Mouse (Mus musculus): ENCODE data around the gene Cps1.
A peak's percentile ranks its signal among the peaks of the same experiment; 100 is the strongest.

Cps1 gene

DNA sequence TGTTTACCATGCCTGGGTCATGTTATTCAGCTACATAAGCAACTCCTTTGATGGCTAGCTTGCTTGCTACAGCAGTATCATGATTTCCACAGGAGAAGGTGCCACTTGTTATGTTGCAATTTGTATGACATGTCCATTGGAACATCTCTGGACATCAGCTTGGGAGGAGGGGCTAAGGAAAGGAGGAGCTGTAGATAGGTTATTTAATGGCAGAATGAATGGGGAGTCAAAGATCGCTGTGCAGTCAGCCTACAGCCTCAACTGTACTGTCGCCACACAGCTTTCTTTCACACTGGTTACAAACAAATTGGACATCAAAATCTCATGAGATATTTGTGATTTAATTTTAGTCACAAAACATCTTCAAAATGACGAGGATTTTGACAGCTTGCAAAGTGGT lies at the start of gene Cps1:
TSS of gene Cps1 (plus strand) at position 230 of the 400 bp plus-strand sequence.
- DNase-seq (ENCODE audit: low read depth, low spot score) = no peak

DNA sequence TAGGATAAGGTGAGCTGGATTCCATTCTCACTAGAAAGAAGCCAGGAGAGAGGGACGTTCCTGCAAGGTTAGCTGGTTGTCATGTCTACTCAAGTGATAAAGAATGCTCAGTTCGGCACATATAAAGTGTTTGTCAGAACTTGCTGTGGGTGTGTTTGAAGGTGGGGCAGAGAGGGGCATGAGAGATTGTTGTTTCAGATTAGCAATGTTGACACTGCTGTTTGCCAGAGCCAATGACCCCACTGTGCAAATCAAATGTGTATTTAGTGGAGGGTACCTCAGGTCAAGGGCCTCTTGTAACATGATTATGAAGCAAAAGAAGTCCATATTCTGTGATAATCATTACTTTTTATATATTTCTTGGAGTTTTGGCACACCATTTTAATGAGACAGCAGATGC lies 45.1 kb upstream of the Cps1 start:
- DNase-seq (ENCODE audit: low read depth, low spot score) = no peak

DNA sequence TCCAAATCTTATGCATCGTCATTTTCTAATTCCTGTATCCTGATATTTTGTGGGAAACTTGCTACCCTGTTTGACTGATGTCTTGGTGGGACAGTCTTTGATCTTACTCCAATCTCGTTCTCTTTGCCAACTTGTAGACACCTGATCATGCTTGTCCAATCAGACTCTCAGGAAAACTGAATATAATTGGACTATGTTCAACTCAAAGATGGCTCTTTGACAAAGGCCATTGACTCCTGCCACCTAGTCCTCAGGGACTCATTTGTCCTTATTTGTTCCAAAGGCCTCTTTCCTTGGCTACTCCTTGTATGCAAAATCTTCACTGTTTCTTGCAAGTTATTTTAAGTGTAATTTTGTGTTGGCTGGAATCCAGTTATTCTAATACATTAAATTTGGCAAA lies 44.2 kb upstream of the Cps1 start:
- no peak for DNase-seq (ENCODE audit: low read depth, low spot score)

DNA sequence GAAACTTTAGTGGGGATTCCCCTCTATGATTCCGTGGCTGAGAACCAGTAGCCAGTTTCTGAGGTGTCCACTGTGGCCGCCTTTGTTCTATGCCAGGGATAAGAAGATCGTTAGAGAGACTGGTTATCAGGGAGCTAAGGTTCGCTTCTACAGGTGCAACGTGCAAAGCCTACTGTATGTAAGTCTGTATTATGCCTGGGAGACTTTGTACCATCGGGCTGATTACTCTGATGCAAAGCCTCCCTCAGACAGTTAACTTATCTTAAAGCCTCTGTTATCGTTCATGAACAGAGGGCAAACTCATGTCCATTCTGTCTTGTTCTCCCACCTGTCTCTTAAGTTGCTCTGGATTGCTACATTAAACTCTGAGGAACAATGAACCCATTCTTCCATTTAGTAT lies 43.7 kb upstream of the Cps1 start:
- no peak for DNase-seq (ENCODE audit: low read depth, low spot score)

DNA sequence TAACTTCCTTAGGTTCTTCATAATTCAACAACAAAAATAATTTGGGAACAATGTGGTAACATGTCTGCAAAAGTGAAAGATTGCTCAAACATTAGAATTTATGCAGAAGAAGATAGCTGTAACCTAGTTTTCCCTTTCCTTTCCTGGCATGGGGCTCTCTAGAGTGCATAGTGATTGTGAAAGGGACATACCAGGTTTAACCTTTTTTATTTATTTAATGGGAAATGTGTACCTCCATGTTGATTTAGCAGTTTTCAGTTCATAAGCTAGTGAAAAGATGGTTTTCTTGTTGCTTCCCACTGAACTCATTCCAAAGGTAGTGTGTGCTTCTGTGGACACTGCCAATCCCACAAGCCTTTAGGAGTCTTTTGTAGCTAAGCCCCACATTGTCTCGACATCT lies 30.4 kb upstream of the Cps1 start:
- no peak for DNase-seq (ENCODE audit: low read depth, low spot score)

DNA sequence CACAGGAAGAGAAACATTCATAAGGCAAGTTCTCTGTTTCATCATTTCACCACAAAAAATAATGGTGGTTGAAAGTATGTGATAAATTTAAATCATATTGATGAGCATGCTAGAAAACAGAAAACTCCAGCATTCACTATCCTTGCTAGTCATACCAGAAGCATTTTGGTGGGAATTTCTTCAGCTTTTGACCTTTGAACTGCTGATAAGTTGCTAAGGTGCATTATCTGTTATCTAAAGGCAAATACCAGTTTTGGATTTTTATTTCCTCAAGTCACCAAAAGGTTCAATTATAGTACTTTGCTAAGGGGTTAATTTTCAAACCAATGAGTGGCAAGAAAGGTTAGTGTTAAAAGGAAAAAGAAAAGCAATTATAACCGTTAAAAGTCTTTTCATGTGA lies 23.6 kb upstream of the Cps1 start:
- no peak for DNase-seq (ENCODE audit: low read depth, low spot score)

DNA sequence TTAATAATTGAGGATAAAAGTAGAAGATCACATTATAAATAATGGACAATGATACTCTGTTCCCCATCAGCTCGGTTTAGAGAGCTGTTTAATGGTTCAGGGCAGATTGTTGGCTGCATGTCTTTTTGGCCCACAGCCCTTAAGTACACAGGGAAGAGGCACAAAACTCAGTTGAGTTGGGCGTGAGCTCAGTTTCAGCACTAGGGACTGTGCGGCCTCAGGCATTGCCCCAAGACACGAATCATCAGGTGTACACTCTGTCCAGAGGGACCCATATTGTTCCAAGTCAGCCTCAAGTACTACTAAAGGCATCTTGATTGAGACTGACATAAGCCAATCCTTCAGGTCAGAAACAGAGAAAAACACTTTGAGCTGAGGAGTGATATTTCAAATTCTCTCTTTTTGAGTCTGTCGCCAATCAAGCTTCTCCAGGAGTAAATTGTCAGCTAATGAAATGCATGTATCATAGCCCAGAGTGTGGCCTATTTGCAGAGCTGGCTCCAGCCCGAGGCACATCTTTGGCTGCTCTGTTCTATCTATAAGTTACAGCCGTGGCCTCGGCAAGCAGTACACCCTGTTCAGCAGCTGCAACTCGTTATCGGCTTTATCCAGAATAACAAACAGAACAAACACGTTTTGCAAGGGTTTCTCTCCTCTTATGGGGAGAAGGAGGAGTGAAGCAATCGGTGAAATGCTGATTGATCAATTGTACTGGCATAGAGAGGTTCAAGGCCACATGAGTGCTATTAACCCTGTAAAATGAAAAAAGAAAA lies 19.2 kb upstream of the Cps1 start:
- DNase-seq (ENCODE audit: low read depth, low spot score) = no peak

DNA sequence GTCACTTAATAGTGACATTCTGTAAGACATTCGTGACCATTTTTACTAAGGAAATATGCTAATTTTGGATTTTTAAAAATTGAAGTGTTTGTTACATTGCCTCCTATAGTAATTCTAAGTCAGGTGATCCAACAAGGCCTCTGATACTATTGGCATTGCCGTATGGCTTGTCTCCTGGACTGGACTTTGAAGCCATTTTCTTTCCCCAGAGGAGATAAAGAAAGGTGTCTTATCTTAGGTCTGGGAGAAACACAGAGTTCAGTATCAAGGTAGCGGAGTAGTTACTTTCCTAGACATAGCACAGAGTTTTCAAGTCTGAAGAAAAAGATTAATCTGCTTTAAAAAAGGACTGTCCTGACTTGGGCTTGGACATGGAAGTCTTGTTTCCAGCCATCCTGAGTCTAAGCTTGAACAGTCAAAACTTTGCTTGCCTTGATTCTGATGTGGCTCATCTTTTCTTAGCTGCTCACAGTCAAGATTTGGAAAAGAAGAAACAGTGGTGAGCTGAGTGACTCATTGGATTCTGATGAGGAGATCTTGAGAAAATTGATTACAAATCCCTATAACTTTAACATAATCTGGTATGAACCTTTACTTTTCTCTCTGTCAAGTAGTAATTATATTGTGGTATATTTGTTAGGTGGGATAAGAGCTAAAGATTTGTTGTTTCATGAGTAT lies 11.1 kb upstream of the Cps1 start:
- no peak for DNase-seq (ENCODE audit: low read depth, low spot score)

DNA sequence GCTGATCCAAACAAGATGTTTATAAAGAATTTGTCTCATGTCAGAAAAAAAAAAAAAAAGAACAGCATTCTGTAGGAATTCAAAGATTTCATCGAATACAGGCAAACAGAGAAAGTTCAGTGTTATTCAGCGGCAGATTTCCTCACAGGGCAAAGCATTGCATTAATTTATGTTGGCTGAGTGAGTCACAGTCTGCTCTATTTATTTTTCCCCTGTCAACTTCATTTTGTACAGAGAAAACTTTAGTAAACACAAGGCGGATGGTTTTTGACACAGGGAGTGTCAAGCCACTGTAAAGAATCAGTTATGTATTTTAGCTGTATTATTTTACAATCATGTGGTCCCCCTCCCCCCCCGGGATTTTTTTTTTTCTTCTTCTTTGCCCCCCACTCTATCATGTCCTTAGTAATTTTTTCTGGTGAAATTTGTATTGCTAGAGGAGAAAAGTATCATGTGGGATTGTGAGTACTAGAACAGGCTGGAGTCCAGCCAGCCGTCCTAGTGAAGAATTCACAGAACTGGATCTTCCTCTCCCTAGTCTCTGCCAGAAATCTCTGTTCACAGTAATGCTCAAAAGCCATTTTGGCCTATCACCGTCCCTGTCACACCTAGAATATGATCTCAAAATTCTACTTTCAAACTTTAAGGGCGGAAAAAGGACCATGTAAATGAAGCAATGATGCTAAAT lies 9.3 kb upstream of the Cps1 start:
- no peak for DNase-seq (ENCODE audit: low read depth, low spot score)

DNA sequence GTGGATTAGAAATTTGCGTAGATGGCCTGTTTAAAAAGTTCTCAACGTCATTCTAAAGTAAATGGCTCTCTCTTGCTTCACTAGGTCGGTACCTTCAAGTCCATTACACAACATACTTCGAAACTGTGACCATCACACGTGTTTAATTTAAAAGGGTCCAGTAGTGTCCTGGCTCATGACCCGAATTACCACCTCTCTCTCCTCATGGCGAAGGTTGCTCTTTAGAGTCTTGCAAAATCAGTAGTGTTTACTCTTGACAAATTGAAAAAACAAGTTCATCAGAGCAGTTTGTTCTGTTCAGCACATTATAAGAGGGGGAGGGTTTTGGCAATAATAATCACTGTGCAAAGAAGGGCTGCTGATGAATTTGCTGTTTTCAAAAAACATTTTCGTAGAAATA lies 6.3 kb upstream of the Cps1 start:
- no peak for DNase-seq (ENCODE audit: low read depth, low spot score)

DNA sequence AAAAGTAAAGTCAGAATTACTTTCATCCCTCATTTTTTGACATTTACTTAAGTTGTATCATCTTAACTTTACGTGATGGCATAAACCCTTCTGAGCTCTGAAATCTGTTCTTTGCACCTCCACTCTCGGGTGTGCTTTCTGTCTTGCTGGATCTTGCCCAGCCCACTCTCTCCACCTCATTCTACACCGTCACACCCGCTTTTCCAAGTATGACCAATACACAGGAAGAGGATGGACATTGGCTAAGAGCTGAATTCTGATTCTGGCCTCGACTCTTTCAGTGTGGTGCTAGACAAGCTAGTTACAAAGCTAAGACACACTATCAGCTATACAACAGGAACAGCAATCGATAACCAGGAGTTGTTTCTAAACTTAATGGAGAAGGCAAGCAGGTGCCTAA lies 5.0 kb upstream of the Cps1 start:
- DNase-seq (ENCODE audit: low read depth, low spot score) = no peak

DNA sequence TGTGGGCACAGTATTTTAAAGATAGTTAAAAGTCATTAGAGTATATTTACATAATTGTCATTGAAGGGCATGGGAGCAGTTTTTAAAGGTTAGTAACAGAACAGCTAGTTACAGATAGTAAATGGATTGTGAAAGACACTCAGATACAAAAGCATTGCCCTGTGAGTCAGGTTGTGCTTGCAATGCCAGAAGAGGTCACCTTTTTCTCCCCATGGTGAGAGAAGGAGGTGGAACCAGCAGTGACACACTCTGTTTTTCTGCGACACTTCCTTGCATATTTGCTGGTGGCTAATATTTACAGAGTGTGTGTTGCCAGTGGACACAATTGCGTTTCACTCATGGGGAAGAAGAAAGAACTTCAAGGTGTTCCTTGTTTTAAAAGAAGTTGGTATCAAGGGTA lies 2.6 kb downstream of the Cps1 start:
- no peak for DNase-seq (ENCODE audit: low read depth, low spot score)

DNA sequence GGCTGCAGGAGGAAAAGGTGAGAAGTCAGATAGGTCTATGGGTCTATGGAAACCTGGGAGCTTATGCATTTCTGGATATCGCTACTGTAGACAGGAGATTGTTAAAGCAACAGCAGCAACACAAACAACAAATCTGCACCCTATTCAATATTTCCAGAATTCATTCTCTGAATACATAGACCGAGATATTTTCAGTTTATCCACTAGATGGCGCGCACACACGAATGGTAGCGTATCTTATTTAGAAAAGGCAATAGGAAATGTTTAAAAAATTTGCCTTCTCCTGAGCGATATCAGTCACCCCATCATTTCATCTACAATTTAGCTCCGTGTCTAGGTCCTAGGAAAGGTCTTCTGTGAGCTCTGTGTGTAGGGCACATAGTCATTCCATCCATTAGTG lies 21.1 kb downstream of the Cps1 start:
- DNase-seq (ENCODE audit: low read depth, low spot score) = peak; percentile 24

DNA sequence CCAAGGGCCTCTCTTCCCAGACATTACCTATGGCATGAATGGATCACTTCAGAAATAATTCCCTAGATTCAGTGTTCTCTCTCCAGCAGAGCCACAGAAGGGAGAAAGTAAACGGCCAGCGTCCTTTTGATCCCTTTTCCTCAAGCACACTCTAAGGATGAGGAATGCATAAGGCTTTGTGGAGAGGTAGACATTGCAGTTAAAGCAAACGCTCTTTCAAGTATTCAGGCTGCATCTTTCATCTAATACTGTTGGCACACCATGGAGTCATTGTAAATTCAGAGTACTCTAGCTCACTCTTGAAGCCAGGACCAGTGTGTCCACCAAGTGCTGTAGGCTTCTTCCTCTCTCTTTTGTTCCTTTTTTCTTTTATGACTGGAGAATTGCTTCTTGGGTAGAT lies 28.4 kb downstream of the Cps1 start:
- DNase-seq (ENCODE audit: low read depth, low spot score) = no peak

DNA sequence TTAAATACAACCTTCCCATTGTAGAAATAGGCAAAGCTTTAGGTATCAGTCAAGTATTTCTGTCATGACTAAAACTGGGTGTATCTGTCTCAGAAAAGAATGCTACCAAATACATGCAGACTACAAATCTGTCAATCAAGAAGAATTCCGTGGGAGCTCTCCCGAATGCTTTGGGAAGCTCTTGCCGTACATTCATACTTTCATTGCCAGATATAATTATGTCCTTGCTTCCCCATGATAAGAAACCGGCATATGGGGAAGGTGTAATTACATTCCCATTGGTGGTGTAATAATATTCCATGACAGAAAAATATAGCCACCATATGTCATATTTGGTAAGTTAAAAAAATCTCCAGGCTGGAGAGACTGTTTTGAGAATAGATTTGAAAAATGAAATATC lies 44.5 kb downstream of the Cps1 start:
- DNase-seq (ENCODE audit: low read depth, low spot score) = no peak

DNA sequence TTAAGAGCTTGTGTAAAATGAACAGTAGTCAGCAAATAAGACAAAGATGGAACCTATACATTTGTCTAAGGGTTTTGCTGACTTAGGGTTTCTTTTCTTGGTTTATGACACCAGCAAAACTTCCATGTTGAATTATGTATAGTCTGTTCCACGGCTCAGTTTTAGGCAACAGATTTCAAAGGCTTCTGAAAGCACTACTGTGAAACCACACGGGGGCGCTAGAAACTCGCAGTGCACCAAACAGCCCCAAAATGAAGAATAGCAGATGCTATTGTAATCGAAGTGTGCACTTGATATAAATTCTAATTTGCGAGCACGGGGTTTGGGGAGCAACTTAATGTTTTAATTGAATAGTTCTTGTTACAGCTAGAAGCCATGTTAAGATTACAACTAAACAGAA lies 58.3 kb downstream of the Cps1 start:
- peak; percentile 34 for DNase-seq (ENCODE audit: low read depth, low spot score)

DNA sequence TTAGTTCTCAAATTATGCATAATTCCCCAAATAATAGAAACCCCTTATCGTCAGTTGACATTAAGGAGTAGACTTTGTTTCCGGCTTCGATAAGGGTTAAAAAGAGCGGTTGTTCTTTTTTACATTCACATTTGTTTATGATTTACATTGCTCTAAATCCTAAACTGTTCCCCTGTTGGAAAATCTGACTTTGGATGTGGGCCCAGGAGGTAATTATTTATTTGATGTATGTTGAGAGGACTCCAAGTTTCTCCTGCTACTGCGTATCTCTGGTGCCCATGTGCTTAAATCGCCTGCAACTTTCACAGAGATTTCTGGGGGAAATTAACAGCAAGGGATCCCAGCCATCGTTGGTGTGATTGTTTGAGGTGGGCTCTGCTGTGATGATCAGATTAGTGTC lies 59.4 kb downstream of the Cps1 start:
- DNase-seq (ENCODE audit: low read depth, low spot score) = no peak

DNA sequence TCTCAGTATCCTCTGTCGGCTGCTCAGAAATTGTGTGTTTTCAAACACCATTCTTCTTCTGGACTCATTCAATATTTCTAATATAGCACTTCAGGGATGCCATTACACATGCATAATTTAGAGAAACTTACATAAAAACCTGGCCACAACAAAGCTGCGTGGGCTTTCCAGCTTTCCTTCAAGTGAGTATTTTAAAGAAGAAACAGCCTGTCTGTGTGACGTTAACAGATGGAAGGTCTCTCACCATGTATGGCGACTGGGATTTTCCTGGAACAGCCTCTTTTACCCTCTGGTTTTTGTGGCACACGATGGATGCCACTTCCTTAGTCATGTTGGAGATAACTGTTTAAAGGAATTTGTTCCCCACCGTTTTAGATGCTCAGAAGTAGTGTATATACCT lies 60.7 kb downstream of the Cps1 start:
- no peak for DNase-seq (ENCODE audit: low read depth, low spot score)

DNA sequence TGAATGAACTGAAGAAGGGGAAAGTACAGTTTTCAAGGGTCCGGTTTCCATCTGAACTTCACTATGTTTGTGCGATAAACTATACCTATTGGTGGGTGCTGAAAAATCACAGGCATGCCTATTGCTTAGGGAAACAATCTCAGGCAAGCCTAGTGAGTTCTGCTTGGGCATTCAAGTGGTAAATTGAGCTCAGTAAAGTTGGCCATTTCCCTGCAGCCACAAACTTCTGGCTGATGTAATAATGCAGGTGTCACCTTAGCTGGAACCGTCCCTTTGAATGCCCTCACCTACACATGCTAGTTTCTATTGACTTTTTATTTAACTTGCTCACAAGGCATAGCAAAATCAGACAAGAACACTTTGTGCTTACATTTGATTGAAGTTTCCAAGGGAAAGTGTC lies 61.3 kb downstream of the Cps1 start:
- DNase-seq (ENCODE audit: low read depth, low spot score) = no peak

DNA sequence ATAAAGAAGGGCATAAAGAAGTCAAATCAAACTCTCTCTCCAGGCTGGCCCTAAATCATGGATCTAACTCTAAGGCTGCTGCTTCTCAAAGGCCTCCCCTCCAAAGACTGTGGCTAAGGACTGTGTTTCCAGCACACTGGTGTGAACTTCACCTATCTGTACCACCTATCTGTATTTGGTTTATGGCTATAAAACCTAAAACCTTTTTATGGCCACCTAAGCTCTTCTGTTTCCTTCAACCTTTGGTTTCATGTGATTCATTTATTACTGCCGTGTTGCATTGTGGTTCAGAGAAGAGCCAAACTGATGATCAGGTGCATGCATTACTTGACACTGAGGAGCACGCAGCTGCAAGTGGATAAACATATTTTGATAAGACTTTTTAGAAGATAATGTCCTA lies 74.5 kb downstream of the Cps1 start:
- DNase-seq (ENCODE audit: low read depth, low spot score) = no peak

DNA sequence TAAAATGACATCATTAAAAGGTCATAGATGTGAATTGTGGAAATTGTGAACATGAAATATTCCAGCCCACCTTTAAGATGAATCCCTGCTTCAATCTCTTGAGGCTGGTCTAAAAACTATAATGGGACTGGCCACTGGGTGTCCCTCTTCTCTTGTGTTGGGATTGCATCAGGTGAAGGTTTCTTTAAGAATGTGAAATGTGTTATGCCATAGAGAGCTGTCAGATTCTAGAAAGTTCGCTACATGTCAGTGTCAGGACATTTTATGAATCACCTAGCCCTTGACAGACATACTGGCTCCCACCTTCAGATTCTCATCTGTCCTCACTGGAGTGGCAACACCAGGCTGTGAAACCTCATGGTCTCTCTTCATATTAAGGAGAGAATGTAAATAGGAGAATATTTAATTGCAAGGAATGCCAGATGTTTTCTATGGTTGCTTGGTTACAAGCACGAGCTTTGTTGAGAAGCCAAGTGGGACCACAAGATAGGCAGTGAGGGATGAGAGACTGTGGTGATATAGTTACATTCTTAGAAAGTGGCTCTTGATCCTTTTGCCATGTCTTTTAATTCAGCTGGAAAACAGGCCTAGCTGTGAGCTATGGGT lies 95.6 kb downstream of the Cps1 start:
- no peak for DNase-seq (ENCODE audit: low read depth, low spot score)

DNA sequence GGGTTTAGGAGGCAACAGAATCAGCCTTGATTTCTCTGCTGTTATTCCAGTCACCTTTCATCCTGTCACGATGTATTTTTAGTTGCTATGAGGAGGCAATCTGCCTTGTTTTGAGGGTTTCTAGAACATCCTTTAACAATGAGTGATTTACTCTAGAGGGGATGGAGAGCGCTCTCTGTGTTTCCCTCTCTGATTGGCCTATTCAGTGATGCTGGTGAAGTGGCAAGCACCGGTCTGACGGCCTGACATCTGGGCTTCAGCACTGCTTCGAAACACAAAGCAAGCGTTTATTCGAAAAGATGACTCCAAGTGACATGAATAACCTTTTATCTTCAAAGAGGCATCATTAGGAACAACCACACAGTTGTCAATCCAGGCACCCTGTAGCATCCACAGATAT lies 100.8 kb downstream of the Cps1 start:
- no peak for DNase-seq (ENCODE audit: low read depth, low spot score)

DNA sequence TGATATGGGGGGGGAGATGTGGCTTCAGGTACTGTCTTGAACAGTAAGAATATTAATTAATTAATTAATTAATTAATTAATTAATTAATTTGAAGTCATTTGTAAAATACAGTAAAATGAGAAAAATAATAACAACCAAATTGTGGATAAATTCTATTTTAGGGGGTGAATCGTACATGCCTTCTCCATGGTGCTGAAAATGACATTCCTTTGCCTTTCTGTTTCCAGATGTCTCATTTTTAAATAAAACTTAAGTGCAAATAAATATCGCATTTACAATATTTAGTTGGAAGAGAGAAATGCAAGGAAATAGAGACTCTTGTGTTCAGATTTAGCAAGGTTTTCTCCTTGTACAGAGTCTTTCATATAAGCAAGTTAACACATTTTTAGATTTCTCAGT lies 112.0 kb downstream of the Cps1 start:
- DNase-seq (ENCODE audit: low read depth, low spot score) = no peak

All from embryo, embryonic 11.5 days (tissue).